Mouse (Mus musculus) midbrain, embryonic 15.5 days (tissue): ENCODE data around the gene St3gal6. TPM values are rescaled to one million over a fixed set of nuclear protein-coding genes. Genes with fewer than 3 reads are reported as not detected.
"Not testable (repeated sequence)": the region's sequence is repeated elsewhere in the genome, so short reads cannot be mapped to it uniquely, and the experiment has no call there.

ENCODE experiments used
- ATAC-seq: fragments of 200-750 bp; cut with Nextera tagmentation; replicated peaks from 2 replicates; pipeline ENCODE4 v1.8.0; 2017; ENCODE audit warnings: moderate TSS enrichment
- H3K27ac ChIP-seq: fragments of 300-500 bp; sonication (generic); 2 replicates; pipeline ENCODE4 v1.5.1; 2015; ENCODE audit warnings: mild to moderate bottlenecking, inconsistent platforms
- H3K27me3 ChIP-seq: fragments of 300-500 bp; sonication (generic); replicated peaks from 2 replicates; pipeline ENCODE4 v1.6.1; 2015; ENCODE audit warnings: inconsistent platforms
- H3K36me3 ChIP-seq: fragments of 300-500 bp; sonication (generic); replicated peaks from 2 replicates; pipeline ENCODE4 v1.6.1; 2015; ENCODE audit warnings: inconsistent platforms
- H3K4me1 ChIP-seq: fragments of 300-500 bp; sonication (generic); 2 replicates; pipeline ENCODE4 v1.6.1; 2015; ENCODE audit warnings: inconsistent platforms
- H3K4me2 ChIP-seq: fragments of 300-500 bp; sonication (generic); 2 replicates; pipeline ENCODE4 v1.6.1; 2015; ENCODE audit warnings: inconsistent platforms, mild to moderate bottlenecking, moderate library complexity
- H3K4me3 ChIP-seq: fragments of 300-500 bp; sonication (generic); 2 replicates; pipeline ENCODE4 v1.5.1; 2015; ENCODE audit warnings: mild to moderate bottlenecking, inconsistent platforms
- H3K9ac ChIP-seq: fragments of 300-500 bp; sonication (generic); 2 replicates; pipeline ENCODE4 v1.6.1; 2015; ENCODE audit warnings: mild to moderate bottlenecking, inconsistent platforms
- H3K9me3 ChIP-seq: fragments of 300-500 bp; sonication (generic); 2 replicates; pipeline ENCODE4 v1.6.1; 2016; ENCODE audit warnings: inconsistent platforms
- WGBS: fragments of 180-500 bp; shearing (Covaris S2); methylation state at CpG from one replicate; pipeline ENCODE4 v1.1.7; 2015; ENCODE audit warnings: mixed read lengths; 5-methylcytosine and 5-hydroxymethylcytosine counted together
- polyA plus RNA-seq: library from polyadenylated mRNA; unstranded; fragments of >200 nt; fragmentation: Nextera tagmentation; extraction: Ambion mirVana; gene quantifications from 2 replicates; pipeline ENCODE4 v1.2.1, GENCODE M21; 2015

The St3gal6 gene
- polyA plus RNA-seq, 1 experiment from 2014 or later: 12.1 TPM

- Histone ChIP-seq H3K4me2 (no peak overlapping the region), H3K36me3 (peaks cover 11% of the 10 kb centered on the region; the same call in 1 of the 2 replicates), H3K4me3 (no peak overlapping the region), H3K27me3 (no peaks in the 10 kb centered on the region), H3K4me1 (no peaks in the 10 kb centered on the region), H3K9me3 (no peaks in the 10 kb centered on the region), H3K9ac (no peak overlapping the region), H3K27ac (no peak overlapping the region)
- 96% methylated on average over 9 of the region's 9 CpGs for WGBS
- ATAC-seq: no peak
These were observed 58.6 kb downstream of the St3gal6 start for GRCm38 (mm10) chr16:58465412-58465811.

- WGBS: 94% methylated on average over 14 of the region's 14 CpGs
- H3K4me1 ChIP-seq: no peaks in the 10 kb centered on the region
- H3K4me3 ChIP-seq: no peak overlapping the region
- H3K27ac ChIP-seq: no peak overlapping the region
- H3K36me3 ChIP-seq: peaks cover 11% of the 10 kb centered on the region; the same call in 1 of the 2 replicates
- H3K9ac ChIP-seq: no peak overlapping the region
- H3K27me3 ChIP-seq: no peaks in the 10 kb centered on the region
- H3K4me2 ChIP-seq: no peak overlapping the region
- no peaks in the 10 kb centered on the region for H3K9me3 ChIP-seq
- ATAC-seq: no peak
These were observed 60.0 kb downstream of the St3gal6 start for GRCm38 (mm10) chr16:58464051-58464450.

- H3K4me2 ChIP-seq: no peak overlapping the region
- no peak for ATAC-seq
- H3K4me1 ChIP-seq: no peaks in the 10 kb centered on the region
- H3K9me3 ChIP-seq: no peaks in the 10 kb centered on the region
- H3K27ac ChIP-seq: no peak overlapping the region
- peaks cover 11% of the 10 kb centered on the region; the same call in 1 of the 2 replicates for H3K36me3 ChIP-seq
- 96% methylated on average over 2 of the region's 2 CpGs for WGBS
- H3K9ac ChIP-seq: no peak overlapping the region
- no peak overlapping the region for H3K4me3 ChIP-seq
- H3K27me3 ChIP-seq: no peaks in the 10 kb centered on the region
These were observed 61.5 kb downstream of the St3gal6 start for GRCm38 (mm10) chr16:58462519-58462918.

- no peak for ATAC-seq
- no peak overlapping the region for H3K9ac ChIP-seq
- H3K27me3 ChIP-seq: no peaks in the 10 kb centered on the region
- WGBS: 92% methylated on average over 2 of the region's 2 CpGs
- no peak overlapping the region for H3K4me3 ChIP-seq
- H3K4me2 ChIP-seq: no peak overlapping the region
- no peaks in the 10 kb centered on the region for H3K4me1 ChIP-seq
- peaks cover 11% of the 10 kb centered on the region; the same call in 1 of the 2 replicates for H3K36me3 ChIP-seq
- no peaks in the 10 kb centered on the region for H3K9me3 ChIP-seq
- H3K27ac ChIP-seq: no peak overlapping the region
These were observed 62.1 kb downstream of the St3gal6 start for GRCm38 (mm10) chr16:58461856-58462518.

DNA sequence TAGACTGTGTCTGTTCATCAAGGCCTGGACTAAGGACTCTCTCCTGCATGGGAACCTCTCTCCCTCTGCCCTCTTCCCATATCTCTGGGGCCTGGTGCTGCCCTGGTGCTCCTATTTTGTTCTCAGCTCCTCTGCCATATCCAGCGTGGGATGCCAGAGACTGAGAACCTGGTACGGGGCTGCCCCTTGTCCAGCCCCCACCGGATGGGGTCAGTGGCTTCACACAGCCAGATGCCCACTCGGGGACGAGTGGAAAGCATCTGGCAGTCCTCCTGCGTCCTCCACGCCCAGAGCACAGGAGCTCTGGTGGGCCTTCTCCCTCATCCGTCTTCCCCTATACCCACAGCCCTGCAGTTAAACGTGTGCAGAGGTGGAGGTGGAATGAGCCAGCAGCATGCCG lies 63.7 kb downstream of the St3gal6 start:
- H3K36me3 ChIP-seq: peaks cover 8% of the 10 kb centered on the region; the same call in 1 of the 2 replicates
- 91% methylated on average over 10 of the region's 10 CpGs for WGBS
- ATAC-seq: no peak
- H3K4me2 ChIP-seq: no peak overlapping the region
- H3K27me3 ChIP-seq: no peaks in the 10 kb centered on the region
- no peak overlapping the region for H3K9ac ChIP-seq
- no peaks in the 10 kb centered on the region for H3K4me1 ChIP-seq
- no peak overlapping the region for H3K4me3 ChIP-seq
- H3K9me3 ChIP-seq: no peaks in the 10 kb centered on the region
- H3K27ac ChIP-seq: no peak overlapping the region

- 60% methylated on average over 3 of the region's 3 CpGs for WGBS
- H3K27me3 ChIP-seq, H3K9ac ChIP-seq, H3K4me1 ChIP-seq, H3K36me3 ChIP-seq, H3K27ac ChIP-seq, H3K4me3 ChIP-seq, H3K9me3 ChIP-seq, H3K4me2 ChIP-seq, ATAC-seq: not testable (repeated sequence)
These were observed 64.1 kb downstream of the St3gal6 start for GRCm38 (mm10) chr16:58459966-58460365.

GRCm38 (mm10) chr16:58456991-58457390 lies 67.1 kb downstream of the St3gal6 start:
- 92% methylated on average over 6 of the region's 6 CpGs for WGBS
- Histone ChIP-seq H3K4me3 (no peak overlapping the region), H3K36me3 (no peaks in the 10 kb centered on the region)

DNA sequence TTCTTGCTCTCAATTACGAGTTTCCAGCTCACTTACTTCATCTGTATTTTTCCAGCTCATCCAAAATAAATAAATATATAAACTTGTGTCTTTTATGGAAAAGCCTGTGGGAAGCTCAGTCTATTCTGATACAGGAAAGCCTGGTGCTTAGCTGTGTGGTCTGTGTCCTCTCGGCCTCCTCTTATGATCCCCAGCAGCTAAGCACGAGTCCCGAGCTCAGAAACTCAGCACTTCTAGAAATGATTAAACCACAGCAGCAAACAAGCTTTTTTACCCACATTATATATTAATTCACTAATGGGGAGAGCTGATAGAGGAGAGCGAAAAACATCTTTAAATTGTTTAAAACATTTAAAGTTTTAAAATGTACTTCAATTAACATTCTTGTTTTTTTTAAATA lies 67.6 kb downstream of the St3gal6 start:
- ATAC-seq: no peak
- WGBS: 93% methylated on average over 5 of the region's 5 CpGs
- Histone ChIP-seq H3K4me3 (no peak overlapping the region), H3K4me1 (no peaks in the 10 kb centered on the region), H3K27me3 (no peaks in the 10 kb centered on the region), H3K4me2 (no peak overlapping the region), H3K36me3 (0 out of 2 replicates have a peak, but pooled peaks cover under 1% of the 10 kb centered on the region), H3K9me3 (no peaks in the 10 kb centered on the region), H3K9ac (no peak overlapping the region), H3K27ac (no peak overlapping the region)

More at GRCm38 (mm10) chr16:58456991-58457390, 67.1 kb downstream of the St3gal6 start:
- no peak for ATAC-seq
- no peak overlapping the region for H3K9ac ChIP-seq
- H3K27ac ChIP-seq: no peak overlapping the region
- no peaks in the 10 kb centered on the region for H3K4me1 ChIP-seq
- no peaks in the 10 kb centered on the region for H3K27me3 ChIP-seq
- no peaks in the 10 kb centered on the region for H3K9me3 ChIP-seq
- H3K4me2 ChIP-seq: no peak overlapping the region

GRCm38 (mm10) chr16:58455118-58455517 lies 68.9 kb downstream of the St3gal6 start:
- Histone ChIP-seq H3K36me3 (0 out of 2 replicates have a peak, but pooled peaks cover 3% of the 10 kb centered on the region), H3K4me1 (no peaks in the 10 kb centered on the region), H3K9ac (no peak overlapping the region), H3K27me3 (no peaks in the 10 kb centered on the region), H3K9me3 (no peaks in the 10 kb centered on the region), H3K27ac (no peak overlapping the region), H3K4me2 (no peak overlapping the region), H3K4me3 (no peak overlapping the region)
- no peak for ATAC-seq
- WGBS: 86% methylated on average over 5 of the region's 5 CpGs

GRCm38 (mm10) chr16:58454617-58455016 lies 69.4 kb downstream of the St3gal6 start:
- Histone ChIP-seq H3K4me3 (no peak overlapping the region), H3K36me3 (0 out of 2 replicates have a peak, but pooled peaks cover 3% of the 10 kb centered on the region), H3K27me3 (no peaks in the 10 kb centered on the region), H3K4me2 (no peak overlapping the region), H3K27ac (no peak overlapping the region), H3K4me1 (no peaks in the 10 kb centered on the region), H3K9ac (no peak overlapping the region), H3K9me3 (no peaks in the 10 kb centered on the region)
- no peak for ATAC-seq
- WGBS: 78% methylated on average over 8 of the region's 8 CpGs

GRCm38 (mm10) chr16:58453820-58454219 lies 70.2 kb downstream of the St3gal6 start:
- ATAC-seq: no peak
- no peak overlapping the region for H3K4me3 ChIP-seq
- H3K27me3 ChIP-seq: no peaks in the 10 kb centered on the region
- H3K4me1 ChIP-seq: no peaks in the 10 kb centered on the region
- no peak overlapping the region for H3K27ac ChIP-seq
- no peak overlapping the region for H3K9ac ChIP-seq
- H3K4me2 ChIP-seq: no peak overlapping the region
- 0 out of 2 replicates have a peak, but pooled peaks cover 3% of the 10 kb centered on the region for H3K36me3 ChIP-seq
- no peaks in the 10 kb centered on the region for H3K9me3 ChIP-seq

- ATAC-seq: no peak
- H3K27ac ChIP-seq: no peak overlapping the region
- 89% methylated on average over 3 of the region's 3 CpGs for WGBS
- H3K9ac ChIP-seq: no peak overlapping the region
- no peaks in the 10 kb centered on the region for H3K4me1 ChIP-seq
- 0 out of 2 replicates have a peak, but pooled peaks cover 3% of the 10 kb centered on the region for H3K36me3 ChIP-seq
- H3K9me3 ChIP-seq: no peaks in the 10 kb centered on the region
- H3K4me3 ChIP-seq: no peak overlapping the region
- no peak overlapping the region for H3K4me2 ChIP-seq
- no peaks in the 10 kb centered on the region for H3K27me3 ChIP-seq
These were observed 70.9 kb downstream of the St3gal6 start for GRCm38 (mm10) chr16:58453138-58453537.

DNA sequence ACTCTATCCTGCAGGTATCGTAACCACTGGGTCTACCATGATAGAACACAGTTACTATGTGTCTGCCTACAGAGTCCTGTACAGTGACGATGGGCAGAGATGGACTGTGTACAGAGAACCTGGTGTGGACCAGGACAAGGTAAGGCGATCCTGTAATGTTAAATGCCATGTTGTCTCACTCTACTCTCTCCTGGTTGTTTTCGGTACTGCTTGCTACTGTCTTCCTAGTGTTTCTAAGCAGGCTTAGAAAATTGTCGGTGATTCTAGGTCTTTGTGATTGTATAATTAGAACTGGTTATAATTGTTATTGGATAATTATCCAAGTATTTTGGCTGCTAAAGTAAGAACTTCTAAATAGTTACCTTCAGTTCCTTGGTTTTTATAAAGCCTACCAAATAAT lies 72.4 kb downstream of the St3gal6 start:
- Histone ChIP-seq H3K9me3 (no peaks in the 10 kb centered on the region), H3K4me3 (no peak overlapping the region), H3K4me2 (no peak overlapping the region), H3K27me3 (no peaks in the 10 kb centered on the region), H3K36me3 (0 out of 2 replicates have a peak, but pooled peaks cover 3% of the 10 kb centered on the region), H3K27ac (no peak overlapping the region), H3K9ac (no peak overlapping the region), H3K4me1 (no peaks in the 10 kb centered on the region)
- ATAC-seq: no peak
- WGBS: 96% methylated on average over 5 of the region's 5 CpGs
